Mouse (Mus musculus) CH12.LX (cell line): ENCODE results near the gene Ssh2. TPM values are rescaled to one million over a fixed set of nuclear protein-coding genes. Genes with fewer than 3 reads are reported as not detected.

ENCODE experiments used
- DNase-seq: peaks from one replicate; pipeline ENCODE4 v3.0.0-alpha.2; 2013; ENCODE audit errors: extremely low read depth
- H3K27ac ChIP-seq: 2 replicates; pipeline ENCODE4 v1.5.1; 2012; ENCODE audit warnings: low read depth, mild to moderate bottlenecking, control low read depth, moderate library complexity; ENCODE audit not compliant: insufficient read depth
- H3K27me3 ChIP-seq: replicated peaks from 2 replicates; pipeline ENCODE3; 2012; ENCODE audit warnings: inconsistent platforms
- H3K36me3 ChIP-seq, 2 experiments: replicated peaks in 1 of 2; 2 replicates each; pipeline versions ENCODE3 to v1.6.1; 2012; ENCODE audit warnings: inconsistent platforms in 1 of 2, low read length in 1 of 2, mild to moderate bottlenecking in 1 of 2, mixed read lengths in 1 of 2, moderate library complexity in 1 of 2; ENCODE audit not compliant: control insufficient read depth in 1 of 2, insufficient read depth in 1 of 2
- H3K4me1 ChIP-seq, 2 experiments: 2 replicates each; pipeline ENCODE4 v1.6.1; 2012; ENCODE audit warnings: inconsistent platforms in 1 of 2, moderate library complexity in 1 of 2; ENCODE audit not compliant: insufficient read depth in 2 of 2, control insufficient read depth in 1 of 2
- H3K4me2 ChIP-seq: 2 replicates; pipeline ENCODE4 v1.6.1; 2012; ENCODE audit warnings: low read depth, mild to moderate bottlenecking, control low read depth; ENCODE audit not compliant: poor library complexity, insufficient read depth, severe bottlenecking
- H3K4me3 ChIP-seq, 3 experiments: fragments of 150-350 bp in 1 of 3; sonication (generic) in 1 of 3; replicated peaks in 1 of 3; 2 replicates each; pipeline versions ENCODE3 to v1.5.1; 2011 to 2012; ENCODE audit warnings: low read depth in 2 of 3, low read length in 2 of 3, mild to moderate bottlenecking in 2 of 3, moderate library complexity in 2 of 3, control low read depth in 1 of 3, improper control_type of control experiment in 1 of 3, inconsistent platforms in 1 of 3, mixed read lengths in 1 of 3; ENCODE audit not compliant: poor library complexity in 1 of 3
- H3K79me2 ChIP-seq: replicated peaks from 2 replicates; pipeline ENCODE4 v1.6.1; 2012; ENCODE audit warnings: mild to moderate bottlenecking, moderate library complexity; ENCODE audit not compliant: control insufficient read depth, poor library complexity, insufficient read depth, severe bottlenecking; ENCODE audit errors: extremely low read depth
- H3K9ac ChIP-seq: 2 replicates; pipeline ENCODE4 v1.6.1; 2012; ENCODE audit warnings: low read depth, mild to moderate bottlenecking, control low read depth, moderate library complexity; ENCODE audit not compliant: insufficient read depth
- H3K9me3 ChIP-seq: replicated peaks from 2 replicates; pipeline ENCODE3; 2012; ENCODE audit warnings: low read length, inconsistent platforms, mixed read lengths
- BHLHE40 ChIP-seq: IDR thresholded peaks from 2 replicates; pipeline ENCODE4 v1.6.1; 2011; ENCODE audit warnings: mild to moderate bottlenecking, low read depth, low read length, improper control_type of control experiment
- CHD1 ChIP-seq: IDR thresholded peaks from 2 replicates; pipeline ENCODE4 v1.6.1; 2012; ENCODE audit warnings: low read depth, low read length, improper control_type of control experiment, inconsistent platforms
- CHD2 ChIP-seq: IDR thresholded peaks from 2 replicates; pipeline ENCODE4 v1.6.1; 2011; ENCODE audit warnings: low read length, improper control_type of control experiment
- E2F4 ChIP-seq: IDR thresholded peaks from 2 replicates; pipeline ENCODE4 v1.6.1; 2011; ENCODE audit warnings: low read depth, low read length, improper control_type of control experiment; ENCODE audit not compliant: insufficient replicate concordance
- EP300 ChIP-seq: IDR thresholded peaks from 2 replicates; pipeline ENCODE4 v1.6.1; 2011; ENCODE audit warnings: low read length, improper control_type of control experiment
- ETS1 ChIP-seq: conservative IDR thresholded peaks from 2 replicates; pipeline ENCODE4 v1.6.1; 2012; ENCODE audit warnings: low read depth, mild to moderate bottlenecking, inconsistent platforms, low read length, improper control_type of control experiment, moderate library complexity
- GABPA ChIP-seq: IDR thresholded peaks from 2 replicates; pipeline ENCODE4 v1.6.1; 2012; ENCODE audit warnings: low read depth, low read length, improper control_type of control experiment, inconsistent platforms; ENCODE audit not compliant: insufficient replicate concordance
- IRF4 ChIP-seq: IDR thresholded peaks from 2 replicates; pipeline ENCODE4 v1.6.1; 2014; ENCODE audit warnings: low read depth, mild to moderate bottlenecking, inconsistent platforms, low read length, improper control_type of control experiment
- JUN ChIP-seq: IDR thresholded peaks from 2 replicates; pipeline ENCODE4 v1.6.1; 2011; ENCODE audit warnings: low read depth, mild to moderate bottlenecking, low read length, improper control_type of control experiment, moderate library complexity; ENCODE audit not compliant: insufficient read depth
- MAZ ChIP-seq: IDR thresholded peaks from 2 replicates; pipeline ENCODE4 v1.6.1; 2012; ENCODE audit warnings: low read depth, mild to moderate bottlenecking, inconsistent platforms, low read length, improper control_type of control experiment, moderate library complexity
- MEF2A ChIP-seq: IDR thresholded peaks from 2 replicates; pipeline ENCODE4 v1.6.1; 2014; ENCODE audit warnings: low read depth, mild to moderate bottlenecking, inconsistent platforms, low read length, improper control_type of control experiment, borderline replicate concordance
- MYC ChIP-seq: IDR thresholded peaks from 2 replicates; pipeline ENCODE4 v1.6.1; 2011; ENCODE audit warnings: low read depth, mild to moderate bottlenecking, improper control_type of control experiment, low read length
- NRF1 ChIP-seq: IDR thresholded peaks from 2 replicates; pipeline ENCODE4 v1.6.1; 2014; ENCODE audit warnings: low read depth, mild to moderate bottlenecking, inconsistent platforms, low read length, improper control_type of control experiment, moderate library complexity
- PAX5 ChIP-seq: IDR thresholded peaks from 2 replicates; pipeline ENCODE4 v1.6.1; 2012; ENCODE audit warnings: low read length, inconsistent platforms, mixed read lengths
- POLR2A ChIP-seq: IDR thresholded peaks from 2 replicates; pipeline ENCODE4 v1.6.1; 2011; ENCODE audit warnings: low read depth, mild to moderate bottlenecking, improper control_type of control experiment, low read length
- RAD21 ChIP-seq: IDR thresholded peaks from 2 replicates; pipeline ENCODE4 v1.6.1; 2011; ENCODE audit warnings: low read depth, mild to moderate bottlenecking, low read length, improper control_type of control experiment, moderate library complexity
- SIN3A ChIP-seq: IDR thresholded peaks from 2 replicates; pipeline ENCODE4 v1.6.1; 2012; ENCODE audit warnings: low read length, improper control_type of control experiment, inconsistent platforms
- SMC3 ChIP-seq: IDR thresholded peaks from 2 replicates; pipeline ENCODE4 v1.6.1; 2011; ENCODE audit warnings: low read depth, low read length, improper control_type of control experiment
- TBP ChIP-seq: conservative IDR thresholded peaks from 2 replicates; pipeline ENCODE4 v1.6.1; 2011; ENCODE audit warnings: low read depth, low read length, improper control_type of control experiment
- TCF12 ChIP-seq: IDR thresholded peaks from 2 replicates; pipeline ENCODE4 v1.6.1; 2014; ENCODE audit warnings: low read depth, mild to moderate bottlenecking, inconsistent platforms, low read length, improper control_type of control experiment
- UBTF ChIP-seq: IDR thresholded peaks from 2 replicates; pipeline ENCODE4 v1.6.1; 2012; ENCODE audit warnings: low read depth, mild to moderate bottlenecking, inconsistent platforms, low read length, improper control_type of control experiment, moderate library complexity
- USF1 ChIP-seq: IDR thresholded peaks from 2 replicates; pipeline ENCODE4 v1.6.1; 2014; ENCODE audit warnings: low read depth, mild to moderate bottlenecking, inconsistent platforms, low read length, improper control_type of control experiment
- USF2 ChIP-seq: conservative IDR thresholded peaks from 2 replicates; pipeline ENCODE4 v1.6.1; 2011; ENCODE audit warnings: low read depth, low read length, improper control_type of control experiment
- ZKSCAN1 ChIP-seq: IDR thresholded peaks from 2 replicates; pipeline ENCODE4 v1.6.1; 2012; ENCODE audit warnings: low read depth, inconsistent platforms, low read length, improper control_type of control experiment, borderline replicate concordance
- ZMIZ1 ChIP-seq: IDR thresholded peaks from 2 replicates; pipeline ENCODE4 v1.6.1; 2012; ENCODE audit warnings: low read depth, mild to moderate bottlenecking, inconsistent platforms, low read length, improper control_type of control experiment
- ZNF384 ChIP-seq: IDR thresholded peaks from 2 replicates; pipeline ENCODE4 v1.6.1; 2012; ENCODE audit warnings: low read depth, low read length, improper control_type of control experiment, inconsistent platforms
- dilution Hi-C: fragments of 300-500 bp; cut with MboI; formaldehyde crosslinking; loops from 2 replicates; pipeline ENCODE4 v1.14.3; 2020; ENCODE audit warnings: low sequenced_read_pairs; ENCODE audit not compliant: extremely low pct_unique_long_range_greater_than_20kb, extremely low pct_ligation_motif_present
- in situ Hi-C: fragments of 300-500 bp; cut with MboI; formaldehyde crosslinking; loops from 3 replicates; pipeline ENCODE4 v1.14.3; 2019; ENCODE audit warnings: low sequenced_read_pairs, low pct_ligation_motif_present, low pct_unique_long_range_greater_than_20kb, mixed read lengths
- polyA plus RNA-seq: library from polyadenylated mRNA; unstranded; fragments of >175 nt; gene quantifications from 2 replicates; pipeline ENCODE4 v1.2.1, GENCODE M21; 2012; ENCODE audit warnings: low read depth; ENCODE audit not compliant: insufficient read length
- total RNA-seq, 2 experiments: library from RNA; depleted of rRNA; stranded (reverse); fragments of 300-350 nt in 1 of 2; fragments of >200 nt in 1 of 2; gene quantifications; 2 replicates each; pipeline ENCODE4 v1.2.3; 2012 to 2014

Ssh2 gene
- total and polyA plus RNA-seq, 3 experiments = 5.9 to 14.6 (median 6.3) TPM

DNA sequence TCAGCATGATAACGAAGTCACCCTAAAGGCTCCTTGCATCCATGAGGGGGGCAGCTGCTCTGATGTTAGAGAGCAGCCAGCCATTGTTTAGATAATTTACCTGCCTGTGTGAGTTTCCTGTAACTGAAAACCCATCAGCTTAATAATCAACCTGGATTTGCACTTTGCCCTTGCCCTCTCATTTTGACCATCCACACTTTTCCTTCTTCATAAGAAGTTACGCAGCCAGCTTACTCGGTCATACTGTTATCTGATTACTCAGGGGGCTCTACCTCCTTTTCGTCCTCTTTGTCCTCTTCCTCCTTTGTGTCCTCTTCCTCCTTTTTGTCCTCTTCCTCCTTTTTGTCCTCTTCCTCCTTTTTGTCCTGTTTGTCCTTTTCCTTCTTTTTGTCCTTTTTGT is 16.5 kb upstream of the Ssh2 start:
- H3K4me1 ChIP-seq = peaks cover 6 to 29% of the 10 kb centered on the region in 2 experiments
- H3K36me3 ChIP-seq = no peaks in the 10 kb centered on the region
- no peak overlapping the region for H3K4me3 ChIP-seq
- no peak overlapping the region for H3K9ac ChIP-seq
- H3K9me3 ChIP-seq = no peaks in the 10 kb centered on the region
- TF ChIP-seq RAD21 = no peak
- no peak for TF ChIP-seq POLR2A
- no peak for TF ChIP-seq SIN3A
- TF ChIP-seq ZMIZ1 = no peak
- no peak for TF ChIP-seq E2F4
- no peak for TF ChIP-seq BHLHE40
- TF ChIP-seq MEF2A = no peak
- no peak for TF ChIP-seq CHD1
- no peak for TF ChIP-seq NRF1
- no peak for TF ChIP-seq GABPA
- TF ChIP-seq MYC = no peak
- no peak for TF ChIP-seq ZNF384
- no peak for TF ChIP-seq ETS1
- TF ChIP-seq TCF12 = no peak
- no peak for TF ChIP-seq SMC3
- TF ChIP-seq CHD2 = no peak
- dilution Hi-C loops (no loop called here), in situ Hi-C loops (no loop called here)
- no peak for DNase-seq
- H3K4me2 ChIP-seq = no peak overlapping the region
- no peak overlapping the region for H3K27ac ChIP-seq
- H3K79me2 ChIP-seq = no peaks in the 10 kb centered on the region
- H3K27me3 ChIP-seq = no peaks in the 10 kb centered on the region

DNA sequence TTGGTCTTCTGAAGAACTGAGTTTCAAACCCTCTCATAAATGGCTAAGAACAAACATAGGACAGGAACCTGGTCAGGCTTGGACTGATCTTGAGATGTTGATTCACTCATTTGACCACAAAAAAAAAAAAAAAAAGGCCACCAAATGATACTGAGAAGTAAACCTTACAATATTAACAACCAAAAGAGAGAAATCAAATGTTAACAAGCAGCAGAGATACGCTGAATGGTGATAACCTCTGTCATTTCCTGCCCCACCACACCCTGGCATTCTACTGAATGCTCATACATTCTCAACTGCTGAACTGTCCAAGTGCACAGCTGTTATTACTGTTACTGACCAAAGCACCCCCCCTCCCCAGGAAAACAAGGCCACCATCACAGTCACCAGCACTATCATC is 15.4 kb upstream of the Ssh2 start:
- Histone ChIP-seq H3K27ac (no peak overlapping the region), H3K4me3 (no peak overlapping the region), H3K27me3 (no peaks in the 10 kb centered on the region), H3K79me2 (no peaks in the 10 kb centered on the region), H3K9ac (no peak overlapping the region), H3K4me1 (peaks cover 6 to 18% of the 10 kb centered on the region in 2 experiments), H3K36me3 (no peaks in the 10 kb centered on the region), H3K9me3 (no peaks in the 10 kb centered on the region), H3K4me2 (no peak overlapping the region)
- no peak for DNase-seq
- in situ Hi-C loops (no loop called here), dilution Hi-C loops (no loop called here)
- TF ChIP-seq IRF4 (no peak), TBP (no peak), MAZ (no peak), ZKSCAN1 (no peak), PAX5 (no peak), NRF1 (no peak), MYC (no peak), SMC3 (no peak), USF1 (no peak), ZMIZ1 (no peak), UBTF (no peak), USF2 (no peak), RAD21 (no peak), EP300 (no peak), SIN3A (no peak), JUN (no peak)
